Mouse (Mus musculus): ENCODE results near the gene Hectd4.

Hectd4 gene

DNA sequence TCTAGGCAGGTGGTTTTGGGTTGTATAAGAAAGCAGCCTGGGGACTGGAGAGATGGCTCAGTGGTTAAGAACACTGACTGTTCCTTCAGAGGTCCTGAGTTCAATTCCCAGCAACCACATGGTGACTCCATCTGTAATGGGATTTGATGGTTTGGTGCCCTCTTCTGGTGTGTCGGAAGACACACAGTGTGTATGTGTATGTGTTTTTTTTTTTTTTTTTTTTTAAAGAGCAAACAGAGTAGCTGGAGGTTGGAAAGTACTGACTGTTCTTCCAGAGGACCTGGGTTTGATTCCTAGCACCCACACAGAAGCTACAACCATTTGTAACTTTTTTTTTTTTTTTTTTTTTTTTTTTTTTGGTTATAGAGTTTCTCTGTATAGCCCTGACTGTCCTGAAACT, 12.8 kb downstream of the Hectd4 start:
- DNase-seq (ENCODE audit: low read depth, low spot score) = no peak

DNA sequence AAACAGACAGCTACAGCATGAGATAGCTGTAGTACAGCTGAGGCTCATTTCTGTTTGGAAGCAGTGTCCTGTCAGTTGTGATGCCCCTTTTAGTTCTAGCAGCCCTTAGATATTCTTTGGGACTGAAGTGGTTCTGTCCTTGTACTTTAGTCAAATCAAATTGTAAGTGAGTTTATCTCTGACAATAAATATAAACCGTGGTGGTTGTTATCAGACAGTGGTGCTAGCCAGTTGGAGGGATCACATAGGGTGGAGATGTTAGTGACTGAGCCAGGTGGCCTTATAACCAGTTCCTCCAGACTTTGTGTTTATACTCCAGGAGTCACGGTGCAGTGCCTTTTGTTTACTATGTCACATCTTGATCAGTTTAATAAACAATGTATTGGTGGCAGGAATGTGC, 13.7 kb downstream of the Hectd4 start:
- no peak for DNase-seq (ENCODE audit: low read depth, low spot score)

DNA sequence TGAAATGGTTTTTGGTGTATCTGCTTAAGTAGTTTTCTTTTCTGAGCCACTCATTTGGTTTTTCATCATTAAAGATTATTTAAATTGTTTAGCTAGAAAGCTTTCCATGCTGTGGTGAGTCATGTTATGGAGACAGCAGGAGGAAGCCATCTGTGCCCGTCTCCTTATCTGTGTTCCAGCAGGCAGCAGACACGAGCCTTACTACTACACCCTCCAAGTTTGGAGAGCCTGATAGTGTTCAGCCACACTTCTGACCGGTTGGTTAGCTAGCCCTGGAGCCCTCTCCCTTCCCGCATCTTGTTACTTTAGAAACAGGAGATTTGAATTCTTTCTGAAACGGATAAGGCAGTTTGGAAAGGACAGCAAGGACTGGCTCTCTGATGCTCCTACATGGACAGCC, 16.2 kb downstream of the Hectd4 start:
- no peak for DNase-seq (ENCODE audit: low read depth, low spot score)

DNA sequence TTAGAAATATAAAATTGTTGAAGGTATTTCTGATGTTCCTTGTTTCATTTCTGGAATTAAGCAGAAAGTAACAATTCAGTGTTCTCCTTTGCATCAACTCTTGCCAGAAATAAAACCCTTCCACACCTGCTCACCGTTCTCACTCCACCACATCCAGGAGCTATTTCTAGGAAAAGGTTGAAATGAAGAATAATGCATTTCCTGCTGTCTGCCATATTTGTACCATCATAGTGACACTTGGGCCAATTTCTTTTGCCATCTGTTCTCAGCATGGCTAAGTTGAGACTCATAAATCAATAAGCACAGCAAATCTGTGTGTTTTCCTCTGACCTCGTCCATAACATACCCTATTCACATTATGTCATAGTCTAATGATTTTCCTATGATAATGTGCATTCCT, 18.2 kb downstream of the Hectd4 start:
- no peak for DNase-seq (ENCODE audit: low read depth, low spot score)

DNA sequence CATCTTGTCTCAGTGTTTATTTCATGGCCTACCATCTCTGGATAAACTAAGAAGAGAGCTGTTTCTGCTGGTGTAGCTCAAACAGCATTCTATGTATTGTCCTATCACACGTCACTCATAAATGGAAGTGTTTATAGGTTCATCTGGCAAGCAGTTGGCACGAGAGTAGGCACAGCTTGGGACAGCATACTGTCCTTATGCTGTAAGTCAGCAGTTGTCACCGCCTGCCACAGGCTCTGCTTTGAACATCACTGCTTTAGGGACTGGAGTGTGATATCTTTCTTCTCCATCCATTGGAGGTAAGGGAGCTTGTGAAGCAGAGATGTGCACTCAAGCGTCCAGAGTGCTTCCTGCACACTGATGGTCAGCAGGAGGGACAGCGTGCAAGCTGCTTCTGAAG, 19.8 kb downstream of the Hectd4 start:
- no peak for DNase-seq (ENCODE audit: low read depth, low spot score)

DNA sequence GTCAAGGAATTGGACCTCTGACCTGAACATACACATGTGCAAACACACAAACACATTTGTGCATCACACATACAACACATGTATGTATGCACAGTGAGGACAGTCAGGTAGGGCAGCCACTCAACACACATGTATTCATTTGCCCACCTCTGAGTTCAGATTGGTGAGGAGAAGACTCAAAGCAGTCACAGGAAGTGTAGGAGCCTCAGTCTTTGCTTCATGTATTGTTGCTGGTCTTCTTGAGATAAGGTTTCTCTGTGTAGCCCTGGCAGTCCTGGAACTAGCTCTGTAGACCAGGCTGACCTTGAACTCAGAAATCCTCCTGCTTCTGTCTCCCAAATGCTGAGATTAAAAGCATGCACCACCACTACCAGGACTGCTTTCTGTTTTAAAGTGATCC, 21.2 kb downstream of the Hectd4 start:
- no peak for DNase-seq (ENCODE audit: low read depth, low spot score)

DNA sequence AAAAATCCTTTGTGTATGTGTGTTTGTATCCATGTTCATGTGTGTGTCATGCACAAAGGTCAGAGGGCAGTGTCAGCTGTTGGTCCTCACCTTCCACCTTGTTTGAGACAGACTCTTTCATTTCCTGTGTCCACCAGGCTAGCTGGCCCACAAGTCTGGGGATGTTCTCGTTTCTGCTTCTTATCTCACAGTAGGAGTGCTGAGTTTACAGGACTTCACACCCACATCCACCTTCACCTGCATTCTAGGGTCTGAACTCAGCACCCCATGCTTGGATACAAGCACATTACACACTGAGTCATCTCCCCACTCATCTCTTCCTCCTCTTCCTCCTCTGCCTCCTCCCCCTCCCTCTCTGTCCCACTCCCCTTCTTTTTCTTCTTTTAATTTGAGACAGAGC, 22.2 kb downstream of the Hectd4 start:
- no peak for DNase-seq (ENCODE audit: low read depth, low spot score)

DNA sequence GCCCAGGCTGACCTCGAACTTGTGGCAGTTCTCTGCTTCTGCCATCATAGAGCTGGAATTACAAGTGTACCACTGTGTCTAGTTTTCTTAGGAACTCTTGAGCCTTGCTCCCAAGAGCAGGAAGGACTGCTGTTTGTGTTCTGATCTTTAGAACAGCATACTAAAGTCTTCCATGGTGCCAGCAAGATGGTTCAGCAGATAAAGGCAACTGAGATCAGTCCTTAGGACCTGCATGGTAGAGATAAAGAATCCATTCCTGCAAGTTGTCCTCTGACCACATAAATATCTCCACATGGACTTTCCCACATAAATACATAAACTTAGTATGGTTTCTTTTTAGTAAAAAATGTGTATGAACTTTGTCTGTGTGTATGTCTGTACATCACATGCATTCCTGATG, 22.7 kb downstream of the Hectd4 start:
- no peak for DNase-seq (ENCODE audit: low read depth, low spot score)

DNA sequence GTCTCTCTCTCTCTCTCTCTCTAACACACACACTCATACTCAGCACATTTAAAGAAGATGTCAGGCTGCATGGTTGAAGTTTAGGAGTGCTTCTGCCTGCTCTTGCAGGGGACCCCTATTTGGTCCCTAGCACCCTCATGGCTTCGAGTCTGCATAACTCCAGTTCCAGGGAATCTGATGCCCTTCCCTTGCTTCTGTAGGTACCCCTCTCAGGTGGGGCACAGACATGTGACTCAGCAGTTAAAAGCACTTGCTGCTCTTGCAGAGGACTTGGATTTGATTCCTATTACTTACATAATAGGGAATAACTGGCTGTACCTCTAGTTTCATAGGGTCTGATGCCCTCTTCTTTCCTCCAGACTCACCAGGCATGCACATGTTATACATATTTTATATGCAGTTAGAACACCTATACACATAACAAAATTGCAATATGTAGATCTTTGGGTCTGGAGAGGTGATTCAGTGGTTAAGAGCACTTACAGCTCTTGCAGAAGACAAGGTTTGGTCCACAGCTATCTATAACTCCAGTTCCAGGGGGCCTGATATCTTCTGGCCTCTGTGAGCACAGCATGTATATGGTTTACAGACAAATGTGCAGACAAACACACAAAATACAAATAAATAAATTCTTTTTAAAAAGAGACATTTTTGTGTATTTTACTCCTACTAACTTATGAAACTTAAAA, 23.8 kb downstream of the Hectd4 start:
- DNase-seq (ENCODE audit: low read depth, low spot score) = no peak

DNA sequence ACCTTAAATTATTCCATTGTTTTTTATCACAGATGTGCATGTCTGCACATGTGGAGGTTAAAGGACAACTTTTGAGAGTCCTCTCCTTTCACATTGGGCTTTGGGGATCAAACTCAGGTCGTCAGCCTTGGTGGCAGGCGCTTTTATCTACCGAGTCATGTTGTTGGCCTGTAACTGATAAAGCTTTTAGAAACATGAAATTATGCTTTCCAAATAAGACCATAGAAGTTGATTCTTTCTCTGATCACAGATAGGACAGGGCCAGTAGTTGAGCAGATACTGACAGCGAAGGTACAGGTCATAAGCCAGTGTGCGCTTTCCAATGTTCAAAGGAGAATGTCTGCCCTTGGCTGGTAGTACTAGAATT, 24.3 kb downstream of the Hectd4 start:
- DNase-seq (ENCODE audit: low read depth, low spot score) = no peak

DNA sequence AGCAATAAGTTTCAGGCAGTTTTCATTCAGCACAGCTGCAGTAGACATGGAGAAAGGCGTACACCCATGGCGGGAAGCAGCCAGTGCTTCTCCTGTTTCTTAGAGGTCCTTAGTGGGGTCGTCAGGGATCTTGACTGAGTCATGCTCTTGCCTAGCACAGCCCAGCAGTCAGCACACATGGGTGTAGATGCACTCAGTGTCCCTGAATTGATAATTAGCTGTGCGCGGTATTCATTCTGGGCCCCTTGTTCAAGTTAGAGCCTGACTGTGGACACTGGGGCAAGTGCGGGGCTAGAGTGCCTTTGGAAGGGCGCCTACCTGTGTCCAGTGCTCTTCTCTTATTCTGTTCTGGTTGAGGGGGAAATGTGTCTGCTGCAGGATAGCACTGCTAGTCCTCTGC, 25.2 kb downstream of the Hectd4 start:
- DNase-seq (ENCODE audit: low read depth, low spot score) = no peak

DNA sequence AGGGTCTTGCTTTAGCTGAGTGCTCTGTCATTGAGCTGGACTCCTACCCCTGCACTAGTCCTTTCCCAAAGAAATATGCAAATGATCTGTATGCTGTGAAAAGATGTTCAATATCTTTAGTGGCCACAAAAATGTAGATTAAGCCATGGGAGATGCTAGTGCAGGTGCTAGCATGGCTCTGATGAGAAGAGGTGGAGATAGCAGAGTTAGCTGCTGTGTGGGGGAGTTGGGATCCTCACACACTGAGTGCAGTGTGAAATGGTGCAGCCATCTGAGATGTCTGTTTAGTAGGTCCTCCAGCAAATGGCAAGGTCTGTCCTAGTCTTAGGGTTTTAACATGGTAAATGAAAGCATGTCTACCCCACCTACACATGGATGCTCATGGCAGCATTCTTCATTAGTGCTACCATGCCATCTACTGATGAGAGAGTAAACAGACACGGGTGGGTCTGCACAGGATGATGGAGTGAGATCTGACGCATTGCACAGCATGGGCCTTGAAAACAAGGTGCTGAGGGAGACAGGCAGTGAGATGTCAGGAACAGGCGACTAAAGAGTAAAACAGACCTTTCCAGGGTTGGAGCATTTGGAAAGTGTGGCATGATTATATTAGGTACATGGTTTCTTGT, 28.9 kb downstream of the Hectd4 start:
- no peak for DNase-seq (ENCODE audit: low read depth, low spot score)

DNA sequence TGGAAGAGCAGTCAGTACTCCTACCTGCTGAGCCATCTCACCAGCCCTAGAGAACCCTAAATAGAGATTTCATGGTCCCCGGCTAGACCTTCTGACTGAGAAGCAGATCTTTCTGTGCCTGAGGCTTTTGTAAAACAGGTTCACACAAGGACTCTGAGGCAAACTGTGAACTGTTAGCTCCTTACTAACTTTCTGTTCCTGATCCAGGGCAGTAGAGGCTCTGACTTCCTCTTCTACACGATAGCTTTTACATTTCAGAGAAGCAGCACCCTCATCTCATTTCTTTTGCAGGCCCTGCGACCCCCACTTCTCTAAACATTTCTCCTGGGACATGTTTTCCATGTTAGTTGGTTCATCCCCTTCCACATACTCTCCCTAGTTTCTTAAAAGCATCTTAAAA, 29.7 kb downstream of the Hectd4 start:
- no peak for DNase-seq (ENCODE audit: low read depth, low spot score)

DNA sequence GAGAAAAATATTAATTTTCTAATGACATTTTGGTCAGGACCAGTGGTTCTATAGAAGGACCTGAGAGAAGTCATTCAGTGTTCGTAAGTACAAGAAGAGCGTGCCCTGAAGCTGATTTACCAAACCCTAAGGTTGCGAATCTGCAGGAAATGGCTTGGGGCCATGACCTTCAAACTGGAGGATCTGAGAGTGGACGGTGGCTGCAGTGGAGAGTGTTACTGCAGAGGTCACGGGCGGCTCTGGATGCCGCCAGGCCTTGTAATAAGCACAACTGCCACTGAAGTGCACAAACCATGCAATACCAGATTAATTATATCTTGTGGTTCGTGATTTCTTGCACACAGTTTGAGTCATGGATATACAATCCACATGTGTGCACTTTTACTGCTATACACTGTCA, 31.8 kb downstream of the Hectd4 start:
- DNase-seq (ENCODE audit: low read depth, low spot score) = no peak

DNA sequence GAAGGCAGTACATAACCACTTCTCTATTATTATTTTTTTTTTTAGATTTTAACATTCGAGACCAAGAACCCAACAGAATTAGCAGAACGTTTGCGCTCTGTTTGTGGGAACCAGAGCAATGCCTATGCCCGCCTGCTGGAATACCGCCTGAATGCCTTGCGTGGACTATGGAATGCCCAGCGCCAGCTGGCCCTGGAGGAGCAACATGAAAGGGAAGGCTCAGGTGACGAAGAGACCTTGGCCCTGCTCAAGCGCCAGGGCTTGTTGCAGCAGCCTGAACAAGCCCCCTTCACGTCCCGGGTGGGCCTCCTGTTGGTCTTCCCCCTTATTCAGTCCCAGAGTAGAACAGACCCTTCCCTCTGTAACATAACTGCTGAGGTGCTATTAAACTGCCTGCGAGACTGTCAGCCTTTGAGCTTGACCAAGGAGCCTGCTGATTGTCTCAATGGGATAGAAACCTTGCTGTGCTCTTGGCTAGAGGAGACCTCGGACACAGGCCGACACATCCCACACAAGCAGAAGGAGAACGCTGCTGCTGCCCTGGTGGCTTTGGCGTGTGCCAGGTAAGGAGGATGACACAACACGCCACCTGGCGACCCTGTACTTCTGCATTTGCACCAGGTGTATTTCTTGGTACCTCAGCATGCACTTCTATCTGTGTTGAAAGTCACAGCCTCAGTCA, 33.9 kb downstream of the Hectd4 start:
- DNase-seq (ENCODE audit: low read depth, low spot score) = no peak

DNA sequence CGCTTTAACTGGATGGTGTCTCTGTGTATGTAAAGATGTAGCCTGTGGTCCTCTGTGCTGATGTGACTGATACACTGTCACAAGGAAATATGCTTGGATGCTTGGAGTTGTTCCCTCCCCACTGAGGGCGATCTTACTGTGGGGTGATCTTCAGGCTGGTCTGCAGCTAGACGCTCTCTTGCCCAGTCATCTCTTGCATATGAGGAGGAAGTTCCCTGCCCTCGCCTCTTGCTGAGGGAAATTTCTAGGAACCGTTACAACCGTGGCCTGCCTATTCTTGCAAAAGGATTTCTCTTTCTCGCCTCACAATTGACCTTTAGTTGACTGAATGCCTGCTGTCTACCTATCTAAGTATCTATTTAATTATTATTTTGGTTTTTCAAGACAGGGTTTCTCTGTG, 35.0 kb downstream of the Hectd4 start:
- no peak for DNase-seq (ENCODE audit: low read depth, low spot score)

DNA sequence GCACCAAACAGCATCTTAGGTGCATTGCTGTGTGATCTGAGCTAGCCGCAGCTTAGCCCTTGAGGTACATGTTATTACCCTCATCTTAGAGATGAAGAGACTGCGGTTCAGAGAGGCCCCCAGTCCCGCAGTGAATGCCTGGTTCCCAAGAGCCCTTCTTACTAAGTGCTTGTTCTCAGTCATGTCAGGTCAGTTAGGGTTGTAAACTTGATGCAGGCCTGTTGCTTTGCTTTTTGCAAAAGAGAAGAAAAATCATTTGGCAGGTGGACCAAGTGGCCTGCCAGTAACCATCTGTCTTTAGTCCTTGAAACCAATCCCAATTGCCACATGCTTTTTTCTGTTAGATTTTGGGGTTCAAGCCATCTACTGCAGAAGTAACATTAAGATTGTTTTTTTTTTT, 41.8 kb downstream of the Hectd4 start:
- no peak for DNase-seq (ENCODE audit: low read depth, low spot score)

DNA sequence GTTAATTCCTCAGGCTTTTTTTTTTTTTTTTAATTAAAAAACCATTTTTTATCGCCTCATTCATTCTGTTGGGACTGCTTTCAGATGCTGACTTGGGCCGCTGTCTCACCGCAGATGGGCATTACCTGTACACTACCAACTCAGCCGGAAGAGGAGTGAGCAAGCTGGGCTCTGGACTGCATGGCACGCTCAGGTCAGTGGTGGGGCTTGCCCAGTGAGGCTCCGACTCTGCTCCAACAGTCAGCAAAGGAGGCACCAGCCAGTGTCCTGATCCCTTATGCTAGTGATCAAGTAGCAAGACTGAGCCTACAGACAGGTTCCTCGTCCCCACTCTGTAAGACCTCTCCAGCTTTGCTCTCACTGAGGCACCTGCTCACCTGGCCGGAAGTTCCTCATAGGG, 42.4 kb downstream of the Hectd4 start:
- no peak for DNase-seq (ENCODE audit: low read depth, low spot score)

DNA sequence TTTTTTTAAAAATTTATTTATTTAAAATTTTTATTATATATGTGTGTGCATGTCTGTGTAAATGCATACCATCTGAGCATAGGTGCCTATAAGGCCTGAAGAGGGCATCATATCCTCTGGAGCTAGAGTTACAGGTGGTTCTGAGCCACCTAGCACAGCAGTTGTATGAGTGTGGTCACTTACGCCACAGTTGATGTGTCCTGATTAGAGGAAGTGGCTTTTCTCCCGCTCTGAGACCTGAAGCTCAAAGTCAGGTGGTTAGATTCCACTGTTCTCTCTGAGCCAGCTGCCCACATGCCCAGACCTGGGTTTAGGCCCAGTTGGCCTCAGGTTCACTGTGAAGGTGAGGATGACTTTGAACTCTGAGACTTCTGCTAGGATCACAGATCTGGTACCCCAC, 44.6 kb downstream of the Hectd4 start:
- DNase-seq (ENCODE audit: low read depth, low spot score) = no peak

DNA sequence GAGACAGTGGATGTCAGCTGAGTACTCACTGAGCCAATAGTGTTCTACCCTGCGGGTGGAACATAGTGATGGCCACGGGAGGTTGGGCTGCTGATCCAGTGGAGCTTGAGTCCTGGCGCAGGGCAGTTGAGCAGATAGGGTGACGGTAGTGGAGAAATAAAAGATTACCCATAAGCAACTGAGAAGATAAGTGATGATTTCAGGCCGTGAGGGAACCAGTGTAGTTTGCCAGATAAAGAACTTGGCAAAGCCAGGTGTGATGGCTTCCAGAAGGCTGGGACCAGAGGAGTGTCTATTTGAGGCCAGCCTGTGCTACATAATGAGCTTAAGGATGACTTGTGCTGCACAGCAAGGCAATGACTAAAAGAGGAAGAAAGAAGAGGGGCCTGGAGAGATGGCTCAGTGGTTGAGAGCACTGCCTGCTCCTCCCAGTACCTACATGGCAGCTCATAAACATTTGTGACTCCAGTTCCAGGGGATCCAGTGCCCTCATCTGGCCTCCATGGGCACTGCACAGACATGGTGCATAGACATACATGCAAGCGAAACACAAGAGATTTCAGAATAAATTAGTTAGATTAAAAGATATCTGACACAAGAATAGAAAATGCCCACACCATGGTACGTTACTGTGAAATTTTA, 46.8 kb downstream of the Hectd4 start:
- DNase-seq (ENCODE audit: low read depth, low spot score) = peak; percentile 35

DNA sequence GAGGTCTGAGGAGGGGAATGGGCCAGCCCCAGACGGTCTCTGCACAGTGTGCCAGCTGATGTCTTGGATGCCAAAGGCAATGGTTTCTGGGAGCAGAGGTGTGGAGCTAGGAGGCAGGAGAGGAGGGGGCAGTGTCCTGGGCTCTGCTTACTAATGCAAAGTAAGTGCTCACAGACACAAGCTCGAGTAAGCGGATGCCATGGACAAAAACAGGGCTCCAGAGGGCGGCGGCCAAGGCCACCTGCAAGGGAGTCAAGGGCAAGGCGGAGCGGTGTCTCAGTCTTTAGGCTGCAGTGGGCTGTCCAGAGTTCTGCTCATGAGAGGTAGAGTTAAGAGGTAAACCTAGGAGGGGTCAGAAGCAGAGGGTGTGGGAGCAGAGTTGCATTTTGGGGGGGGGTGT, 51.0 kb downstream of the Hectd4 start:
- DNase-seq (ENCODE audit: low read depth, low spot score) = no peak

DNA sequence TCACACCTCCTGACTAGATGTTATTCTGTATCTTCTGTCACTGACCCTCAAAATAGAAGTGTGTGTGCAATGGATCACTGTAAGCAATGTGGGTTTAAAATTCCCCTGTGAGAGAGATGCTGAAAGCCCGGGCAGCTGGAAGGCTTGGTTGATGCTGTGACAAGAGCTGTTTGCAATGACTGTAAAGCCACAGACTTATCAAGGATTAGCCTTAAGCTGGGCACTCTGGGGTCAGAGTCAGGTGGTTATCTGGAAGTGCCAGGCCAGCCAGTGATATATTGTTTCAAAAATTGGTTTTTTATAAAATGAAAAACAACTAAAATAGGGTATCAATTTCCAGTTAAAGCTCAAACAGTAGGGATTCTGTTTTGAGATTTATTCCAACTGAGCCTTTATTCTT, 56.8 kb downstream of the Hectd4 start:
- no peak for DNase-seq (ENCODE audit: low read depth, low spot score)

DNA sequence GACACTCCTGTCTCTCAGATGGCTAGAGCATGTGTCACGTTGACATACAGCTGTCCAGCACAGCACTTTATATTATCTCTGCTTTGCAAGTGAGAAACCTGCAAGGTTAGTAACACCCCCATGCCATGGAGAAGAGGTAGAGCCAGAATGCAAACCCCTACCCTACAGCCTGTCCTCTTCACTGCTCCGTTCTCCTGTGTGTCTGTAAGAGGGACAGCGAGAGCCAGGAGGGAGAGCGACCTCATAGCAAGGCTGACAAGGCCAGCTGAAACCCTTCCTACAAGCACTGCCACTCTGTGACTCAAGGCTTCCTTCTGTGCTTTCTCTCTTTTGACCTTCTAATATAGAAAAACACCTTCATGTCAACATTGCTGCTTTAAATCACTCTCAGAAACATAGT, 60.4 kb downstream of the Hectd4 start:
- no peak for DNase-seq (ENCODE audit: low read depth, low spot score)

Measured in mesoderm, embryonic 11.5 days (tissue).